Mouse (Mus musculus): ENCODE measurements around the gene Glis1. TPM values are rescaled to one million over a fixed set of nuclear protein-coding genes. Genes with fewer than 3 reads are reported as not detected.

Glis1 gene
- polyA plus RNA-seq, 1 experiment from 2014 or later = 0.29 TPM

- no peak overlapping the region for H3K27ac ChIP-seq
- H3K4me3 ChIP-seq = no peak overlapping the region
- ATAC-seq (replicated peaks; ENCODE audit: insufficient number of reproducible peaks, insufficient read depth, low FRiP score, low read depth) = no peak
- 65% methylated on average over 7 of the region's 7 CpGs for WGBS
- no peak overlapping the region for H3K9ac ChIP-seq
- H3K4me2 ChIP-seq = no peak overlapping the region
- peaks cover 8% of the 10 kb centered on the region for H3K4me1 ChIP-seq (replicated peaks)
- H3K27me3 ChIP-seq = peaks cover 31% of the 10 kb centered on the region; the same call in 1 of the 2 replicates
- H3K9me3 ChIP-seq (replicated peaks) = no peaks in the 10 kb centered on the region
- H3K36me3 ChIP-seq = no peaks in the 10 kb centered on the region
These were observed 168.8 kb downstream of the Glis1 start for GRCm38 (mm10) chr4:107603208-107603607.

- no peaks in the 10 kb centered on the region for H3K36me3 ChIP-seq
- no peak overlapping the region for H3K9ac ChIP-seq
- H3K4me1 ChIP-seq (replicated peaks) = peaks cover 6% of the 10 kb centered on the region
- peaks cover 37% of the 10 kb centered on the region for H3K27me3 ChIP-seq
- WGBS = 46% methylated on average over 17 of the region's 17 CpGs
- no peak overlapping the region for H3K4me3 ChIP-seq
- ATAC-seq (replicated peaks; ENCODE audit: insufficient number of reproducible peaks, insufficient read depth, low FRiP score, low read depth) = no peak
- H3K27ac ChIP-seq = no peak overlapping the region
- no peaks in the 10 kb centered on the region for H3K9me3 ChIP-seq (replicated peaks)
- H3K4me2 ChIP-seq = no peak overlapping the region
These were observed 171.7 kb downstream of the Glis1 start for GRCm38 (mm10) chr4:107605964-107606602.

DNA sequence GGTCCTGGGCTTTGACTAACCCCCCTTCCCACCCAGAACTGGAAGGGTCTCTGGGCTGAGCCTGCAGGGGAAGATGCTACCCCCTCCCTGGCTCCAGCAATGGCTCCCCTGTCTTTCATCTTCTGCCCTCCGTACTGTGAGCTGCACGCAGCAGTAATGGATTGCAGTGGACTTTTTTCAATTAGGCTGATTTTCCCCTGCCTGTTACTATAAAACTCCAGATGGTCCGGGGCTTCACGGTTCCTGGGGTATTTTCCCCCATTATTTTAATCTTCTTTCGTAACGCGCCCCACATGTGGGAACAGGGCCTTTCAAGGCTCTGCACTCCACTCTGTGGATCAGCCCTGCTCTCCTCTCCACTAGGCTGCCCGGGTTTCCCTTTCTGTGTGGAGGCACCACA lies 175.4 kb downstream of the Glis1 start:
- H3K9ac ChIP-seq = no peak overlapping the region
- no peak for ATAC-seq (replicated peaks; ENCODE audit: insufficient number of reproducible peaks, insufficient read depth, low FRiP score, low read depth)

GRCm38 (mm10) chr4:107611888-107612650 lies 177.7 kb downstream of the Glis1 start:
- Histone ChIP-seq H3K36me3 (no peaks in the 10 kb centered on the region), H3K4me3 (no peak overlapping the region), H3K9me3 (replicated peaks) (no peaks in the 10 kb centered on the region), H3K9ac (no peak overlapping the region), H3K4me2 (no peak overlapping the region), H3K27ac (no peak overlapping the region), H3K27me3 (peaks cover 15% of the 10 kb centered on the region), H3K4me1 (replicated peaks) (no peaks in the 10 kb centered on the region)
- WGBS = 55% methylated on average over 9 of the region's 9 CpGs
- no peak for ATAC-seq (replicated peaks; ENCODE audit: insufficient number of reproducible peaks, insufficient read depth, low FRiP score, low read depth)

More for the DNA sequence above, 175.4 kb downstream of the Glis1 start:
- H3K9me3 ChIP-seq (replicated peaks) = no peaks in the 10 kb centered on the region
- peaks cover 6% of the 10 kb centered on the region for H3K4me1 ChIP-seq (replicated peaks)
- H3K27ac ChIP-seq = no peak overlapping the region
- no peak overlapping the region for H3K4me2 ChIP-seq
- peaks cover 29% of the 10 kb centered on the region for H3K27me3 ChIP-seq
- no peaks in the 10 kb centered on the region for H3K36me3 ChIP-seq
- 80% methylated on average over 8 of the region's 8 CpGs for WGBS
- H3K4me3 ChIP-seq = no peak overlapping the region

GRCm38 (mm10) chr4:107617596-107618230 lies 183.3 kb downstream of the Glis1 start:
- no peak overlapping the region for H3K4me3 ChIP-seq
- H3K27me3 ChIP-seq = no peaks in the 10 kb centered on the region
- no peak overlapping the region for H3K27ac ChIP-seq
- 61% methylated on average over 6 of the region's 6 CpGs for WGBS
- no peak overlapping the region for H3K9ac ChIP-seq
- no peaks in the 10 kb centered on the region for H3K36me3 ChIP-seq
- H3K9me3 ChIP-seq (replicated peaks) = no peaks in the 10 kb centered on the region
- ATAC-seq (replicated peaks; ENCODE audit: insufficient number of reproducible peaks, insufficient read depth, low FRiP score, low read depth) = no peak
- H3K4me2 ChIP-seq = no peak overlapping the region
- H3K4me1 ChIP-seq (replicated peaks) = no peaks in the 10 kb centered on the region

- WGBS = 94% methylated on average over 7 of the region's 7 CpGs
- Histone ChIP-seq H3K9me3 (replicated peaks) (no peaks in the 10 kb centered on the region), H3K36me3 (no peaks in the 10 kb centered on the region), H3K4me3 (no peak overlapping the region), H3K4me2 (no peak overlapping the region), H3K27ac (no peak overlapping the region), H3K9ac (no peak overlapping the region), H3K4me1 (replicated peaks) (no peaks in the 10 kb centered on the region), H3K27me3 (peaks cover 4% of the 10 kb centered on the region; the same call in 1 of the 2 replicates)
- ATAC-seq (replicated peaks; ENCODE audit: insufficient number of reproducible peaks, insufficient read depth, low FRiP score, low read depth) = no peak
These were observed 185.1 kb downstream of the Glis1 start for GRCm38 (mm10) chr4:107619487-107619886.

- no peaks in the 10 kb centered on the region for H3K9me3 ChIP-seq (replicated peaks)
- H3K36me3 ChIP-seq = no peaks in the 10 kb centered on the region
- H3K4me2 ChIP-seq = no peak overlapping the region
- no peak overlapping the region for H3K9ac ChIP-seq
- no peak overlapping the region for H3K27ac ChIP-seq
- H3K4me3 ChIP-seq = no peak overlapping the region
- H3K27me3 ChIP-seq = peaks cover 19% of the 10 kb centered on the region; the same call in 1 of the 2 replicates
- no peaks in the 10 kb centered on the region for H3K4me1 ChIP-seq (replicated peaks)
- WGBS = 72% methylated on average over 5 of the region's 5 CpGs
- ATAC-seq (replicated peaks; ENCODE audit: insufficient number of reproducible peaks, insufficient read depth, low FRiP score, low read depth) = no peak
These were observed 187.0 kb downstream of the Glis1 start for GRCm38 (mm10) chr4:107621366-107621765.

- no peak overlapping the region for H3K4me3 ChIP-seq
- peaks cover 25% of the 10 kb centered on the region for H3K27me3 ChIP-seq
- 70% methylated on average over 6 of the region's 6 CpGs for WGBS
- no peaks in the 10 kb centered on the region for H3K9me3 ChIP-seq (replicated peaks)
- no peak overlapping the region for H3K27ac ChIP-seq
- no peaks in the 10 kb centered on the region for H3K36me3 ChIP-seq
- no peak for ATAC-seq (replicated peaks; ENCODE audit: insufficient number of reproducible peaks, insufficient read depth, low FRiP score, low read depth)
- H3K4me2 ChIP-seq = no peak overlapping the region
- no peaks in the 10 kb centered on the region for H3K4me1 ChIP-seq (replicated peaks)
- H3K9ac ChIP-seq = no peak overlapping the region
These were observed 187.9 kb downstream of the Glis1 start for GRCm38 (mm10) chr4:107622296-107622695.

- H3K27me3 ChIP-seq = peaks cover 29% of the 10 kb centered on the region
- H3K4me2 ChIP-seq = no peak overlapping the region
- no peaks in the 10 kb centered on the region for H3K9me3 ChIP-seq (replicated peaks)
- no peak overlapping the region for H3K9ac ChIP-seq
- H3K4me3 ChIP-seq = no peak overlapping the region
- ATAC-seq (replicated peaks; ENCODE audit: insufficient number of reproducible peaks, insufficient read depth, low FRiP score, low read depth) = no peak
- H3K4me1 ChIP-seq (replicated peaks) = peaks cover 8% of the 10 kb centered on the region
- no peak overlapping the region for H3K27ac ChIP-seq
- WGBS = 81% methylated on average over 6 of the region's 6 CpGs
- no peaks in the 10 kb centered on the region for H3K36me3 ChIP-seq
These were observed 189.5 kb downstream of the Glis1 start for GRCm38 (mm10) chr4:107623916-107624315.

GRCm38 (mm10) chr4:107624951-107625350 lies 190.6 kb downstream of the Glis1 start:
- Histone ChIP-seq H3K4me2 (no peak overlapping the region), H3K27ac (no peak overlapping the region), H3K9ac (no peak overlapping the region), H3K9me3 (replicated peaks) (no peaks in the 10 kb centered on the region), H3K4me3 (no peak overlapping the region), H3K36me3 (no peaks in the 10 kb centered on the region), H3K4me1 (replicated peaks) (peaks cover 15% of the 10 kb centered on the region), H3K27me3 (peaks cover 29% of the 10 kb centered on the region)
- ATAC-seq (replicated peaks; ENCODE audit: insufficient number of reproducible peaks, insufficient read depth, low FRiP score, low read depth) = no peak
- WGBS = 69% methylated on average over 5 of the region's 5 CpGs

- Histone ChIP-seq H3K4me3 (no peak overlapping the region), H3K27ac (no peak overlapping the region), H3K27me3 (peaks cover 32% of the 10 kb centered on the region), H3K9me3 (replicated peaks) (no peaks in the 10 kb centered on the region), H3K4me1 (replicated peaks) (peaks cover 15% of the 10 kb centered on the region), H3K4me2 (no peak overlapping the region), H3K9ac (no peak overlapping the region), H3K36me3 (no peaks in the 10 kb centered on the region)
- ATAC-seq (replicated peaks; ENCODE audit: insufficient number of reproducible peaks, insufficient read depth, low FRiP score, low read depth) = no peak
- 60% methylated on average over 4 of the region's 4 CpGs for WGBS
These were observed 193.8 kb downstream of the Glis1 start for GRCm38 (mm10) chr4:107628226-107628625.
